Mouse (Mus musculus): ENCODE results near the gene Akt2.

The Akt2 gene

DNA sequence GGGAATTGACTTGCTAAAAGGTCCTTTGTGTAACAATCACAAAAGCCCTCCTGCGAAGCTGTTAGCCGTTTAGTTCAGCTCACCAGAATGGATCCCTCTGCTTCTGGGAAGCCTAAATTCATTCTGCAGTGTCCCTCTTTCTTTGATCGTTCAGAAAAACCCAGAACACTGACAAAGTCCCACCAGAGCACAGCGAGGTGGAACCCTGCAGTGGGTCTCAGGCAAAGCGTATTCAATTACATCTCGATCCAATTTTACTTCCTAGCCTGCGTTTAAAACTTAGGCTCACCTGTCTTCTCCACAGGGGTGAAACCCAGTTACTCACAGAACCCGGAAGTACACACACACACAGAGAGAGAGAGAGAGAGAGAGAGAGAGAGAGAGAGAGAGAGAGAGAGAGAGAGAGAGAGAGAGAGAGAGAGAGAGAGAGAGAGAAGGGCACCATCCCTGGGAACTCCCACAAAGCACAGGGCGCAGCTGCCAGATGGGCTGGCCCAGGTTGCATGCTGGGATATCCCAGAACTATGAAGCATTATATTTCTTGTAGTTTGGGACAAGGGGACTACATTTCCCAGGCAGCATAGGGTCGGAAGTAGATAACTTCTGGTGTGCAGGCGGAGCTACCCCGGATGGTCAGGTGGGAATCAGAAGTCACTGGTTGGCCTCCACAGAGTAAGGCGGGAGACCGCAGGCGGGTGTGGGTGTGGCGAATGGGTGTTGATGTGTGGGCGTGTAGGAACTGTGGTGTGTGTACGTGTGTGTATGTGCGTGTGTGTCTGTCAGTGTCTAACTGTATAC lies 97.7 kb downstream of the Akt2 start, which contains the start of gene Zfp607b:
Zfp607b (plus strand) TSS at position 526 of the 798 bp plus-strand sequence.
- TF ChIP-seq GATA4 (IDR thresholded peaks at IDR 0.05; ENCODE audit: insufficient replicate concordance, low read length): peak; percentile 80; the same call in 1 of the 2 replicates

Measured in liver, adult (tissue).